Mouse (Mus musculus) cerebral cortex, adult 2 months (tissue): Measurements from ENCODE around the gene 1700067K01Rik.

Experiments used
- WGBS: fragments of 180-500 bp; shearing (Covaris S2); methylation state at CpG from one replicate; pipeline ENCODE4 v1.1.7; 2018; 5-methylcytosine and 5-hydroxymethylcytosine counted together

The 1700067K01Rik gene

DNA sequence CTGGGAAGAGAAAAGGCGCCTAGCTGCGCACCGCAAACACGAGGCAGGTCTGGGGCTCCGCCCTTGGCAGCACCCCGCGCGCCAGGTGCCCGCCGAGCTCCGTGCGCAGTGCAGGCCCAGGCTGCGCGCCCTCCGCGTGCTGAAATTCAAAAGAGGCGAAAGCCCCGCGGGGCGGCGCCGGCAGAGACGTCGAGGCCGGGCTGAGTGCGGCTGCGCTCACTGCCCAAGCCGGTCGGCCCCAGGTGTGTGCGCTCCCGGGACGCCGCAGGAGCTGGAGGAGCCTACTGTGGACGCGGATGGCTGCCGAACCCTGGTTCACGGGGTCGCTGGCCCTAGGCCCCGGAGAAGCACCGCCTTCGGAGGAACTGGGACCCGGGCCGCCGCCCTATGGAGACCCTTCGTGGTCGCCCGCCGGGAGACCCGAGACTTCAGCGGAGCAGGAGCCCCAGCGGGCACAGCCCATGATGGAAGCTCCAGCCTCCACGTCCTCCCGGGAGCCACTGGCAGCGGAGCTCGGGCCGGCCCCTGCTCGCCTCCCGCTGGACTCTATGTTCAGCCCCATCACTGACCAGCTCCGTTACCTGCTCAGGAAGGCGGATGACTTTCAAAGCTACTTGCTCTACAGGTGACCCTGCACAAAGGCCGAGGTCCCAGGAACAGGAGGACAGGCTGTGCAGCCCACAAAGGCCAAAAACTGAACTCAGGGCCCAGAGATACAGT is at the start of gene 1700067K01Rik:
Gene 1700067K01Rik, plus strand, starts transcription at position 222 of the 720 bp plus-strand sequence.
- WGBS, result 59% methylated on average over 61 of the region's 61 CpGs

GRCm38 (mm10) chr8:83954749-83955105 is 46.6 kb upstream of the 1700067K01Rik start:
- under 1% methylated on average over 14 of the region's 14 CpGs for WGBS

- WGBS, result under 1% methylated on average over 75 of the region's 75 CpGs
Measured at GRCm38 (mm10) chr8:83955106-83955957, 46.0 kb upstream of the 1700067K01Rik start, which contains the start of the genes Gm10644 and Asf1b. Gm10644 (minus strand) TSS chr8:83955205. Asf1b (plus strand) TSS chr8:83955507.

DNA sequence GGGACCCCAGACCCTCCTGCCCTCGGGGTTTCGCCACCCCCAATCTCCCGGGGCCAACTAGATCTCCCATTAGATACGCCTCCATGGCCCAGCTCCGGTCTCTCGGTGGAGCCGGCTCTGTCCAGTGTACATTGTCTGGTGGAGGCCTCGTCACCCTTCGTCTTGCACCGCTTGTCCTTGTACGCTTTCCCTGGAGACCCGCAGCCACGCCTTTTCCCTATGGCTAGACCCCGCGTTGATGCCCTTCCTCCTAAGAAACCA is 45.4 kb upstream of the 1700067K01Rik start:
- WGBS, result under 1% methylated on average over 15 of the region's 15 CpGs

DNA sequence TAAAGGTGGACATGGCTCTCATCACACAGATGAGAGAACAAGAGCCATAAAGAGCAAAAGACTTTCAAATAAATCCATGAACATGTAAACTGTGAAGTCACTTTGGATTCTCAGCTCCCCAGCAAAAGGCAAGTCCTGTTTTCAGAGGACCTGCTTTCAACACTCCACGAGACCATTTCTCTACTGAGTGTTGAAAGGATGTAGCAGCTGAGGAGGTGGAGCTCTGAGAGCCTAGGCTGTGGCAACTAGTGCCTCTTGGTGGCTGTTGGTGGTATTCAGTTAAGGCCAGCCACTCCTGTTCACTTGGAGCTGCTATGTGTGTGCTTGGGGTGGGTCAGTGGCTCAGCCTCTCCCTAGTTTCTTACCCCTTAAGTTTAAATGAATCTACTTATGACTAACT is 44.5 kb upstream of the 1700067K01Rik start:
- WGBS, result 3% methylated on average over 1 of the region's 1 CpGs

- WGBS, result 84% methylated on average over 5 of the region's 5 CpGs
Measured at GRCm38 (mm10) chr8:83964015-83964765, 37.1 kb upstream of the 1700067K01Rik start.

GRCm38 (mm10) chr8:83967701-83968100 is 33.6 kb upstream of the 1700067K01Rik start:
- 95% methylated on average over 7 of the region's 7 CpGs for WGBS

DNA sequence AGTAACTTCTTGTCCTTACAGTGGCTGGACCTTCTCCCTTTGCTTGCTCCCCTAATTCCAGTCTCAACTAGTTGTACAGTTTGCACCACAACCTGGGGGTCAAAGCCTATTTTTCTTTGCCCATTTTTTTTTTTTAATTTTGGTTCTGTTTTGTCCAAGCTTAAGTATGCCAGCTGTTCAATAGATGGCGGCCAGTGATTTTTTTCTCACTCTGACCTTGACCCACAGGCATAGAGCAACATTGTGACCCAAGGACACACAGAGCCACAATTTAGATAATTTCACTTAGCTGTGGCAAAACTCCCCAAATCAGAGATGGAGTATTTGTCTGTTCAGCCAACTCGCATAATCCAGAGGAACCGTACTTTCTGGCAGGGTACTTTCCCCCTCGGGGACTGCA is 30.2 kb upstream of the 1700067K01Rik start:
- WGBS, result 91% methylated on average over 4 of the region's 4 CpGs

DNA sequence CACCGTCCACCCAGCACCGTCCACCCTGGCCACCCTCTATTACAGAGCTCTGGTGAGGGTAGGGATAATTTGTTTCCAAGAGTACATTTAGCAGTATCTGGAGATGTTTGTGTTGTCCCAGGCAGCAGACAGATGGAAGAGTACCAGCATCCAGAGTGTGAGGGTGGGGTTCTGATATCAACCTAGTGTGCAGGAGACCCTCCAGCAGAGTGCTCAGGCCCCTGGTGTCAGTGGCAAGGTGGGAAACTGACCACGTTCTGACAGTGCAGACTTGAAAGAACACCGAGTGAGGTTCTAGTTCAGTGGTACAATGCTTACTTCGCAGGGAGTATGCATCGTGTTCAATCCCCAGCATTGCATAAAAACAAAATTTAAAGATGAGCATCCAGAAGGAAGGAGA is 29.6 kb upstream of the 1700067K01Rik start:
- 74% methylated on average over 6 of the region's 6 CpGs for WGBS

DNA sequence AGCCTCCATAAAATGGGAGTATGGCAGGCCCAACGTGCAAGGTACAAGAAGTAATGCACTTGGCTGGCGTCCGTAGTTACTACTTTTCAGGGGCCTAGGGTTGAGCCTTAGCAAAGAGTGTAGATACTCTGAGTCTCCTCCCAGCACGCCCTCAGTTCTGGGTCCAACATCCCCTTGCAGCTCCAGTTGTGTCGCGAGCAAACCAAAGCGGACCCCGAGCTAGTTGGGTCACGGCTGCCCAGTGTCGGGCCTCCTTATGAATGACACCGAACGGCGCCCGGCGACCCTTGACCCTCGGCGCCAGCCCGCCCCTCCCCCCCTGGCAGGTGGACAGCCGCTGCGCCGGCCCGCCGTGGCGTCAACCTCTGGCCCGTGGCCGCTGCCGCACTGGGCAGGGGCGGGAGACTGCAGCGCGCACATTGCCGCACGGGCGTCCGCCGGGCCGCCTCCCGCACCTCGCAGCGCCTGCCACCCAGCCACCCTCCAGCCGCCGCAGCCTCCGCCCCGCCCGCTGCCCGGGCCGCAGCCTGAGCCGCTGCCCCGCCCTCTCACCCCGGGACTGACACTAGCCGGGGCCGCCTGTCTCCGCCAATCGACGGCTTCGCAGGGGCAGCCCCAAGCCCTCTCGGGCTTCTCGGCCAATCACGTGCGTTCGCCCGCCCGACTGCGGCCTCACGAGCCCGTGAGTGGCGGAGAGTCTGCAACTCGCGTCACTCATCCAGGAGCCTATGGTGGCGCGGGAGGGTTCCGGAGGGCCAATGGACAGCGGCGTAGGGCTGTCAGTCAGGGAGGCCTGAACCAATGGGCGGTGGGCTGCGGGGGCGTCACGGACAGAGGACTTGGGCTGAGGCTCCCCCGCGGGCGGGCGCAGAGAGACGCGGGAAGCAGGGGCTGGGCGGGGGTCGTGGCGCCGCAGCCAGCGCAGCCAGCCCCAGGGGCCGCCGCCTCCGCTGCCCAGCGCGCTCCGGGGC is 28.9 kb upstream of the 1700067K01Rik start, which contains the start of gene Prkaca:
Gene Prkaca, plus strand, starts transcription at position 844 of the 971 bp plus-strand sequence.
- WGBS, result under 1% methylated on average over 84 of the region's 94 CpGs

GRCm38 (mm10) chr8:83973161-83974031 is 27.9 kb upstream of the 1700067K01Rik start:
- 2% methylated on average over 37 of the region's 37 CpGs for WGBS

- WGBS, result 73% methylated on average over 4 of the region's 4 CpGs
Measured at GRCm38 (mm10) chr8:83974521-83974920, 26.8 kb upstream of the 1700067K01Rik start.

DNA sequence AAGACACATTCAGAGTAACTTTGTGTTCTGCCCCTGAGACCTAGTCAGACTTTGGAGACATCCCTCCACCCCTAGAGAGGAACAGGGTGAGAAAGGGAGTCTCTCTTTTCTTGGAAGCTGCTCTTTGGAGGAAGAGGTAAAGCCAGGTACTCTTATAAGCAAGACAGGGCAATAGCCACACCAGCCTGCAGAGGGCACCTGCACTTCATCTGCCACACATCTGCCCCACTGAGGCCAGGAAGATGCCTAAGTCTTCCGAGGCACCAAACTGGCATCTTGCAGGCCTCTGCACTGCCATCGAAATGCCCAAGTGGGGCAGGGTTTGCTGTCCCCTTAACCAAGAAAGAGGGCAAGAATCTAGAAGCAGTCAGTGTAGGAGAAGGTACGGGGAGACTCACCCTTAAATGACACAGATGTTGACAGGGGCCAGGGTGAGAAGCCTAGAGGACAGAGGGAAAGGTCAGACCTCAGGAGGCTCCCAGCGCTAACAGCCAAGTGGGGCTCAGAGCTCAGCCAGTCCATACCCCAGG is 25.1 kb upstream of the 1700067K01Rik start:
- WGBS, result 73% methylated on average over 4 of the region's 4 CpGs

DNA sequence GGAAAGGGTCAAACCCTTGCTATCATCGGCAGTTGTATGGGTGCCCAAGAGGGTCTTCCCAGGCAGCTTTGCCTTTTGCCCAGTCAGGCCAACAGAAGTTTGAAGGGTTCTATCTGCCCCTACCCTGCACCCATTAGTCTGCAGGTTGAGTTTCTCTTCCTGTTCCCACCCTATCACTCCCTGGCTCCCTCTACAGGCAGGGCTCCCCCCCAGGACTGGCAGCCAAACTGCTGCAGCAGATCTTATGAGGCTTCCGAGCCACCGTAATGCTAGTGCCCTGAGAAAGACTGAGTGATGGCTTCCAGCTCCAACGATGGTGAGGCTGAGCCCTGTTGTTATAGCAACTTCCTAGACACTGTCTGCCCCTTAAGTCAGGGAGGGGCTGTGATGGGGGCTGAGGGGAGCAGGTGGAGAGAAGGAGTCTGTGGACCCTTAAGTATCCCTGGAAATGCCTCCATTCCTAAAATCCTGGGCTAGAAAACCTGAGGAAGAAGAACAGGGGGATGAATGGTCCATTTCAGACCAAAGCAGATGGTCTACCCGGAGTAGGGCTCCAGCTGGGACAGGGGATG is 24.4 kb upstream of the 1700067K01Rik start:
- 55% methylated on average over 5 of the region's 5 CpGs for WGBS

- 24% methylated on average over 6 of the region's 6 CpGs for WGBS
Measured at GRCm38 (mm10) chr8:83977646-83978045, 23.7 kb upstream of the 1700067K01Rik start.

DNA sequence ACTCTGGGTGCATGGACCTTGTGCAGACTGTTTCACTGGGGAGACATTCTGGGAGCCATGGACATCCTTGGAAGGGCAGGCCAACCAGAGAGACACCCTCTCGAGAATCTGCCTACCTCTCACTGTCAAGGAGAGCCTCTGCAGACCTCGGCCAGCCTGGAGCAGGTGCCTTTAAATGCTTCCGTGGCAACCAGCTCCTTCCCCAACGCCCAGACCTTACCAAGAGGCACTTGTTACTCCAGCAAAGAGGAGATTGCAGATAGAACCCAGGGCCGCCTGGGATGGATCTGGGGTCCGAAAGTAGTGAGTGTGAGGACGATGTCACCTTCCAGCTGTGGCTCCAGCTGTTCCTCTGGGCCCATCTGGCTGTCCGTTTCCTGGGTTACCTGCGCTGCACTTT is 23.1 kb upstream of the 1700067K01Rik start:
- 57% methylated on average over 9 of the region's 9 CpGs for WGBS

GRCm38 (mm10) chr8:83980250-83980649 is 21.1 kb upstream of the 1700067K01Rik start:
- 93% methylated on average over 1 of the region's 1 CpGs for WGBS

- 55% methylated on average over 8 of the region's 8 CpGs for WGBS
Measured at GRCm38 (mm10) chr8:83980845-83981244, 20.5 kb upstream of the 1700067K01Rik start.

DNA sequence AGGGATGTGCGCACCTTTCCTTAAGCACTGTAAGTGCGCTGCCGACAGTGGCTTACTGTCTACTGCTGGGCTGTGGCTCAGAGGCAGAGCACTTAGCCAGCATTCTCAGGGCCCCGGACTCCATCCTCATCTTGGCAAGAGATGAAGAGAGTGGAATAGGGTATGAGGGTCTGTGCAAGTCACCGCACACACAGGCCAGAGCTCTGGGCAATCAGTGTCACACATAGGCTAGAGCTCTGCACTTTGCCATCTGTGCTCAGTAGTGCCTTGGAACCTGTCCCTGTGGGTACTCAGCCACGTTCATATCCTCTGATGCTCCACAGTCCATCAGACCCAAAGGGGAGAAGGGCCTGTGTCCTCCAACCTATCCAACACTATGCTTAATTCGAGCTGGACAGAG is 19.8 kb upstream of the 1700067K01Rik start:
- 88% methylated on average over 7 of the region's 7 CpGs for WGBS
